Mouse (Mus musculus): ENCODE measurements at regions not wholly inside any gene's neighbourhood (a gene's known extent, or its start where the extent isn't known, plus 50 kb on each side); places are given as distances from the start of the nearest gene placed in this dataset.

DNA sequence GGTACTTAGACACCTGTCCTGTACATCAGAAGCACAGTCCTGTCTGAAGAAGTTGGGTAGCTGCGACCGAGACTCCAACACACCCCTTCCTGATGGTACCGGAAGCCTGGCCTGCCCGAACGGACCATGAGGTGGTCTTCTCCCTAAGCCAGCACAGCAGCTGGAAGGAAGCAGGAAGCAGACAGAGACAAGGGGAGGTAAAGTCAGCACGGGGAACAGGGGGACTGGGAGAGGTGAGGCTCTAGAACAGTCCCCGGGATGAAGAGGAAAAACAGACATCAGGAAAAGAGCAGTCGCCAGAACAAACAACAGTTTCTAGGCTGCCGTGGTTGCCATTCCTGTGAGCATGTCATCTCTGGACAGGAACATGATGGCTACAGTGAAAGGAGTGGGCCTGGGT lies 353.6 kb downstream of the Efnb2 start:
- no peak for ATAC-seq (replicated peaks; ENCODE audit: poor library complexity, severe bottlenecking)

DNA sequence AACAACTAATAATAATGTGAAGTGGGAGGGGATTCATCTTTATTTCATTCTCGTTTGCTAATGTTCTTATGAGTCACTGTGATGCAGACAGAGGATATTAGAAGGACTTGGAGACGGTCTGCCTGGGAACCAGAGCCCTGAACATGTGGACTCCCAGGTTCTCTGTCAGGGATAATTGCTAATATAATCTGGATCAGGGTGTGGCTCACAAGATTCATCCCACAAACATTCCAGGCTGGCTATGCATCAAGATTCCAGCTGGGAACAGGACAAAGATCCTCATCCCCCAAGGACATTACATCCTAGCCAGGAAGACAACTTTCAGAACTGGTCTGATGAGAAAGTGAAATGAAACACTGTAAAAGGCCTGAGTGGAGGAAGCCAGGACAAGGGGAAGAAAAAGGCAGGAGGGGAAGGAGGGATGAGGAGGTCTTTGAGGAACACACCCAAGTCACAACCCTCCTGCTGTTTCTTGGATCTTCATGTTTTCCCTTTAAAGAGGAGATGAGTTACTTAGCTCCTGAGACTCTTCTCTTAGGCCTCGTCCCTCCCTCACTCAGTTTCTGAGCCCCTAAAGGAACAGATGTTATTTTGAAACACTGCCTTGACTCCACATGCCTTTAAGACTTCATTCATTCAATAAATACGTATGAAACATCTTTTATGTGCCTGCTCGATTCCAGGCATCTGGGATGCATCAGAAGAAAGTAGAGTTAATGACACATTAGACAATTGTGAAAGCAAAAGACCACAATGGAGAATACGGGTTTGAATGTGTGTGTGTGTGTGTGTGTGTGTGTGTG lies 360.9 kb downstream of the Efnb2 start:
- no peak for ATAC-seq (replicated peaks; ENCODE audit: poor library complexity, severe bottlenecking)

DNA sequence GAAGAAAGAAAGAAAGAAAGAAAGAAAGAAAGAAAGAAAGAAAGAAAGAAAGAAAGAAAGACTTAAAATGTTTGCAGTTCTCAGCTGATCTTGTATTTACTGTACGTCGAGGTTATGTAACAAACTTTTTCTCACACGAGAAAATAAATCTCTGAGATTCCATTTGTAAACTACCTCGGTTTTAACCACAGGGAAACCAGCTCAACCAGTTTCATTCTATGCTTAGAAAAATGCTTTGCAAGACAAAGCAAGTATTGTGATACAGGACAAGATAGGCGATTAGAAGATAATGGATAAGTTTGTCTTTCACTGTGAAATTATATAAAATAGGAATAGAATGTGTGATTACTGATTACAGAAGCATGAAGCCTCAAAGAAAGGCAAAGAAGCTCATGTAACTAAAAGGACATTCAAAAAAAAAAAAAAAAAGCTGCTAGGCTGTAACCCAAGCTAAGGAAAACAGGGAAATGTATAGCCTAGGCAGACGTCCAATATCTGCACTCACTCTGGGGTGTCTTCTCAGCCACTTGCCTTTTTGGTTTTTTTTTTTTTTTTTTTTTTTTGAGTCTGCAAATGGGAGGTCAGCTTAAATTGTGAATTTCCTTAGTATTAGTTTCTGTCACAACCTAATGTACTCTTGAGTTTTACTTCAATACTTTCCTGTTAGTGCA lies 368.3 kb downstream of the Efnb2 start:
- ATAC-seq (replicated peaks; ENCODE audit: poor library complexity, severe bottlenecking), result no peak

DNA sequence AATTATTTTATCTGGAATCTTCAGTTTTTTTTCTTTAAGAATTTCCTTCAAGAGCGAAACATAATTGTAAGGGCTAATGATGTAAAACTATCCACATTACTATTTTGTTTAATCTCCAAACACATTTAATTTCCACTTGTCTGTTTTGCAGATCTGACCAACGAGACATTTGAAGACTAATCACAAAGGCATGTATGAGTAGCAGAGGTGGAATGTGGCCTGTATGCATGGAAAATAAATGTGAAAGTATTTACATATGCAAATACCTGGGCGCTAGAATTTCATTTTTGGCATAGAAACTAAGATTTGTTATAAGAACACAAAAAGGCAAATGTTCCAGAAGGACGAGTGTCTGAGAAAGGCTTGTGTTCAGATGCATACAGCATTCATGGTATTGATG lies 375.2 kb downstream of the Efnb2 start:
- no peak for ATAC-seq (replicated peaks; ENCODE audit: poor library complexity, severe bottlenecking)

DNA sequence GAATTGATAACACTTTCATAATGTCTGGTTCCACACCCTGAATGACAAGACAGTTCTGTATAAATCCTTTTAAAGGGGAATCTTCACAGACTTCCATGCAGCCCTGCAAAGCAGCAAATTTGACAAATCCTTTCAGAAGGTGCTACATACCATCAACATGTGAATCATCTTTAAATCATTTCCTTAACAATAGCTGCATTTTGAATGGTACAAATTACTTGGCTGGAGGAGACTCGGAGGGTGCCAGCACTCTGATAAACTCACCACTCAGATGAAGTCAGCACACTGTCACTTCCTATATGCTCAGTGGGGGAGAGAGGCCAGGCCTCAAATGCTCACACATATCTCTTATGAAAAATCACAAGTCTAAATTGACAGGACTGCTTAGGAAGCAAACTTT lies 386.1 kb downstream of the Efnb2 start:
- ATAC-seq (replicated peaks; ENCODE audit: poor library complexity, severe bottlenecking), result no peak

DNA sequence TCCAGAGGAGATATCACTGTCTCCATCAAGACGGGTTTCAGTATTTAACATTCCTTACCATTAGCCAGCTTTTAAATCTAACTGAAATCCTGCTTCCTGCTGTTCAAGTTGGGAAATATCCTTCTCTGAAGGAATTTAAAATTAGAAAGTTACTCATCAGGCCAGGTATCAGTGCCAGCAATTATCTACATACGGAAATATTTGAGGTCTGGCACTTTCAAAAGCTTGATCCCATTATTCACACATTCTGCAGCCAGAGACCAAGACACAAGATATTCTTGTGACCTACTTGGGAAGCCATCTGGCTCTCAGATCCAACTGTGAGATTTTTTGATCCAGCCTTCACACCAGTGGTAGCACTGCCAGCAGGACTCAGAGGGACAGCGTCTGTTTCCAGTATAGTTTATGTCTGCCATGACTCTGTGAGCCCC lies 386.8 kb downstream of the Efnb2 start:
- no peak for ATAC-seq (replicated peaks; ENCODE audit: poor library complexity, severe bottlenecking)

DNA sequence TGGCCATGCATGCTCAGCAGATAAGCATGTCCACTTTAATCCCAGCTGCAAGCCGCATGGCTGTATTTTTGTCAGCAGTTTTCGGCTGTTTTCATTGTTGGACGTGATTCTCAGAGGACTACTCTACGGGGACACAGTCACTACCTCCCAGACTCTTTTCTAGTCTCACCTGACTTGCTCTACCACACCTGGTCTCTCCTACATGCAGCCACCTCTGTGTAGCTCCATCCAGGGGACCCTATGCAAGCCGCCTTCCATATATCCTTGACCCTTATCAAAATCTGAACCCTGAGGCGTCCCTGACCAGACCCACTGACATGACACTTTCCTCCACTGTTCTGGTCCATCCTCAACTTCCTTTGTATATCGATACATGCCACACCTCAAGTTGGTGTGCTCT lies 402.2 kb downstream of the Efnb2 start:
- no peak for ATAC-seq (replicated peaks; ENCODE audit: poor library complexity, severe bottlenecking)

DNA sequence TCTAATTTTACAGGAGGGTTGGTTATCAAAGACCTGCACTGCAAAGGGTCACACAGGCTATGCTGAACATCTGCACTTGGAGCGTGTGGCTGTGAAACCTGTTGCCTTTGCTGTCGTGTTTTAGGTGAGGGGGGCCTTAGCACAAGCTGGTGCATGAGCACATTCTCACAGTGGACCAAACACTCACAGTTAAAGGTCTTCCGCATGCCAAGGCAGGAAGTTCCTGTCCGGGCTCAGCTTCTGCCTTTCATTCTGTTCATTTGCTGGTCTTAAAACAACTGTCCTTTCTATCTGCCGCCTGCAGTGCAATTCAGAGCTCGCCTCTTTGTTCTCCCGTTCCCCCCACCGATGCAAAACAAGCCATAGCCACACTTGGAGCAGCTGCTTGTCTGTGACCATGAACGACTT lies 402.8 kb downstream of the Efnb2 start:
- no peak for ATAC-seq (replicated peaks; ENCODE audit: poor library complexity, severe bottlenecking)

DNA sequence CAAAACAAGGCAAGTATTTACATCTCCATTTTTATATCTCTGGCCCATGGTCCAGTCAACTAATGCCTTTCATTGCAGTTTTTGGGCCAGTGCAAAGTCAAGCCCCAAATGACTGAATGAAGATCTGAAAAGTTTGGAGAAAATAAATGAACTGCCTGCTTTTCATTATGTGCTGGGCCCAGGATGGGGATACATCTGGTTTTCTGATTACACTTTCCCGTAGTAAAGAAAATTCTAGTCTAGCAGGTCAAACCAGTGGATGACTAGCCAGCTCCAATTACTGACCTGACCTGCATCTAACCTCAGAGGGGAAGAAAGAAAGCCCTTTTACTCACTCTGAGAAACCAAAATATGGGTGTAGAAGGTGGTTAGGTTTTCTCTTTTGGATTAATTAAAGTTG lies 404.7 kb downstream of the Efnb2 start:
- ATAC-seq (replicated peaks; ENCODE audit: poor library complexity, severe bottlenecking), result no peak

DNA sequence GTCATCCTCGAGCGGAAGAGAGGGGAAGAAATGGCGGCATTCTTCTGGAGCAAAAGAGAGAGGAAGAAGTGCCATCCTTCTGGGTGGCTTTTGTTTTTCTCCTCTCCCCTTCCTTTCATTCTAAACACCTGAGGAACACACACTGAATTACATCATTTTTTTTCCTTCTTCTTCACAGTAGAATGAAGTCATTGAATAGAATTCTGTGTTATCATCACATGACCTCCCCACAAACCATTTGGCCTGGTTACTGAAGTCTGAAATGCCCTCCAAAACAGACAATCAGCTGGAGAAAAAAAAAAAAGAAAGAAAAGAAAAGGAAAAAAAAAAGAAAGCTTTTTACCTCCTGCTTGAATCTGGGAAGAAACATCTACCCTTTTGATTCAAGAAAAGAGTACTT lies 406.6 kb downstream of the Efnb2 start:
- ATAC-seq (replicated peaks; ENCODE audit: poor library complexity, severe bottlenecking), result no peak

DNA sequence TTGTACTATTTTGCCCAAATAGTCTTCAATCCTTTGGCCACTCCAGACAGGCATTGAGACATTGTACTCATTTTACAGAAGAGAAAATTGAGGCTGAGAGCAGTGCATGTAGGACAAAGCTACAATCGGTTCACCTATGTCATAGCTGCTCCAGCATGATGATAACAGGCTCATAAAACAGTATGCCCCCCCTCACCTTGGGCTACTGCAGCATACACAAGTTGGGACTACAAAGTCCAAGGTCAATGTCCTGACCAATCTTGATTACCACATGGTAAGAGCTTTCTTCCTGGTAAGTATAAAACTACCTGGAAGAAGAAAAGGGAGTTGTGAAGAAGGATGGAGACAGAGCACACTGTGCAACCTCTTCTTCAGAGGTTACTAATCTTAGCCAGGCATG lies 416.4 kb downstream of the Efnb2 start:
- no peak for ATAC-seq (replicated peaks; ENCODE audit: poor library complexity, severe bottlenecking)

DNA sequence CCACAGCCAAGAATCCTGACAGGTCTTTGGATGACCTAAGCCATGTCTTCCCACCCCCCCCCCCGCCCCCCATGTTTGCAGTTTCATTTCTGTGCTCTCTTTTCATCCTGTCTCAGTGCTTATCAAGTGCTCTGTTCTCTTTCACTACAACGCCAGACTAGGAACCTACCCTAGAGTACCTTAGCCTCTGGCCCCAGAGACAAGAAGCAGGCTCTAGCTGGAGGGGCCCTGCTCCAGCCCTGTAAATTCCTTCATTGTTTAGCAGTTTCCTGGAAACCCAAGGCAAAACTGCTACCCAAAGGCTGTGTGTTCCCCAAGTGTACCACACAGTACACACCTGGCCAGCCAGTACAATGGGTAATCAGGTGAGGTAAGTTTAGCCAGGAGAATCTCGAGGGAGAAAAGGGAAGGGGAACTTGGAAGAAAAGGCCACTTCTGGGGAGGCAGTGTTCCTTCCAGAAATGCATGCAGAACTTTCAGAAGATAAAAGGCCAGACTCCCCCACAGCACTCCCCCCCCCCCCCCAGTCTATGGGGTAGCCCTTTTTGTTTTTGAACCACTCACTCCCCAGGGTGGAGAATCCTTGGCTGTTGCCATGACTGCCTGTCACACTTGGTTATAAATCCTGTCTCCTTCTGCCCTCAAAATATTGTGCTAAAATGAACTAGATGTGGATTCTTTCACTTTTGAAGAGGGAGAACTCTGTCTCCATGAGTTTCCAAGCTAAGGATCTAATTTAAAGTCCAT lies 419.1 kb downstream of the Efnb2 start:
- ATAC-seq (replicated peaks; ENCODE audit: poor library complexity, severe bottlenecking), result no peak

DNA sequence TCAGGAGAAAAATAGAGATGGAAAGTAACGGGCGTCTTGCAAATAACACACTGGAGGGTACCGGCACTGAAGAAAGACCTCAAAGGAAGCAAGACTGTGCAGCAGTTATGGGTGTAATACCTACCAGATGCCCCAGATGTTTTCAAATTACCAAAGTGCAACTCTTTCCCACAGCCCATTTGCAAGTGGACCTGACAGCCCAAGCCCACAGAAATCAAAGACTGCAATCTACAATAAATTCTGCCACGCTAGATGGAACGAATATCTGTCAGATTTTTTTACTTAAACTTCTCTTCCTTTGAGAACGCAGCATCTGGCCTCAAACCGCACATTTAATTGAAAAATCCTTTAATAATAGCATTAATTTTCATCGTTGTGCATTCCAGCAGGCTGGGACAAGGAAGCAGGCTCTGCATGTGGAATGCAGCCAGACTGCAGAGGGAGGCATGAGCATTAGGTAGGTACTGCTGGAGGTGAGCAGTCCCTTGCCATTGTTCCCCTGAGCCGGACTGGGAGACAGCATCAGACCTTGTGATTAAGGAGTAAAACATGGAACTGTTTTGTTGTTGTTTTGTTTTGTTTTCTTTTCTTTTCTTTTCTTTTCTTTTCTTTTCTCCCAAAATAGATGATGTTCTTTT lies 419.9 kb downstream of the Efnb2 start:
- no peak for ATAC-seq (replicated peaks; ENCODE audit: poor library complexity, severe bottlenecking)

DNA sequence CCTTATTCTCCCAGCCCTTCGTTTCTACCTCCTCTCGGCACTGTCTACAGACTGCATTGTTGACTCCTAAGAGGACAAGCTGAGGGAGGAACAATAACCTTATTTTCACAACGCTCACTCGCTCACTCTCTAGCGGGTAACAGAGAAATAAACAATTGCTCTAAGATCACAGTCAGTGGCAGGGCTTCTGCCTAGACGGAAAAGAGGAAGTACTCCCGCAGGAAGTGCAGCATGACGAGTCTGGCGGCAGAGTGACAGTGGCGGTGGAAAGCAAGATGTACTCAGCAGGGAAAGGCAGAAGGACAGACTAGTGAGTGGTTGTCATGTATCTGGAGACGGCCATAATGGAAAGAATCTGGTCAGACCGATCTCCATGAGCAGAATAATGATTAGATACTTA lies 421.6 kb downstream of the Efnb2 start:
- ATAC-seq (replicated peaks; ENCODE audit: poor library complexity, severe bottlenecking), result peak; percentile 98

DNA sequence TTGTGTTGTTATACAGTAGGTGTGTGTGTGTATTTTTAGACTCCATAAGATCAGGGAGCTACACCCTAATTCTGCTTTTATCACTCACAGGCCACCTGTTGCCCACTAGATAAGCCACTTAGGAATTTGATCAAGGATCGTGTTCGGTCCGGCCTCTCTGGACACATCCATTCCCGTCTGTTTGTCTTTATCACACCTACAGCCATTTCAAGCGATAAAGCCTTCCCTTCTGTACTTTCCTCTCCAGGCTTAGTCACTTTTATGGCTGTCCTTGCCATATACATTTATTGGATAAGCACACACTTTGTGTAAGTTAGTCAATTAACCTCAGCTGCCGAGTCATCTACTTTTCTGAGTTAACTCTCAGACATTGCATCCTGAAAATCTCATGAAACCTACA lies 423.0 kb downstream of the Efnb2 start:
- no peak for ATAC-seq (replicated peaks; ENCODE audit: poor library complexity, severe bottlenecking)

DNA sequence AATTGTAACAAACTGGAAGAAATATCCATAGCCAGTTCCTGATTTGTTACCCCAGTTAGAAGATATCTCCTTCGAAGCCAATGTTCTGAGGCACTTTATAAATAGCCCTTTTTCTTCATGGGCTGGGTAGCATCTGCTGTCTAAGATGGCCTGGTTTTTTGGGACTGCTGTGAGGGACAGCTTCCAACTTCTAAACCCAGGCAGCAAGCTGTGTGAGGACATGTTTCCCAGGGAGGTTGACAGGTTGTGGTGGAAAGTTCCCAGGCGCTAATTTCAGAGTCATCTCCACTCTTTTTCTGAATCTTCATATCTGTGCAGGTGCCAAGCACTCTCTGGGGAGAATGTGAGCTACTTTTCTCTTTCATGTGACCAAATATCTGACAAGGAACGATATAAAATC lies 427.4 kb downstream of the Efnb2 start:
- no peak for ATAC-seq (replicated peaks; ENCODE audit: poor library complexity, severe bottlenecking)

DNA sequence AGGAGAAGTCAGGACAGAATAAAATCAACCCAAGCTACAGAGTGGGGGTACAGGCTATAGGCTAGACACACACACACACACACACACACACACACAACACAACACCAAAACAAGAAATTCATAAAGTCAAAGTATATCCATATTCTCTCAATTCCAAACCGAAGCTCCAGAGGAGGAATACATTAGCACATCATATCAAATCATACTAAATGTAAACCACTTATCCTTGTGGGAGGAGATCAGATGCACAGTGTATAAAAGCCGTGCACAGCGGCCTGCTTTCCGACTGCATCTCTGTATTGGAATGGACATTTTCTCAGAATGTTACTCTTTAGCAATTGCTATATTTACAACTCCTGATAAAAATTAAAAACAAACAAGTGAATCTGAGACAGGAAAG lies 427.9 kb downstream of the Efnb2 start:
- ATAC-seq (replicated peaks; ENCODE audit: poor library complexity, severe bottlenecking), result no peak

DNA sequence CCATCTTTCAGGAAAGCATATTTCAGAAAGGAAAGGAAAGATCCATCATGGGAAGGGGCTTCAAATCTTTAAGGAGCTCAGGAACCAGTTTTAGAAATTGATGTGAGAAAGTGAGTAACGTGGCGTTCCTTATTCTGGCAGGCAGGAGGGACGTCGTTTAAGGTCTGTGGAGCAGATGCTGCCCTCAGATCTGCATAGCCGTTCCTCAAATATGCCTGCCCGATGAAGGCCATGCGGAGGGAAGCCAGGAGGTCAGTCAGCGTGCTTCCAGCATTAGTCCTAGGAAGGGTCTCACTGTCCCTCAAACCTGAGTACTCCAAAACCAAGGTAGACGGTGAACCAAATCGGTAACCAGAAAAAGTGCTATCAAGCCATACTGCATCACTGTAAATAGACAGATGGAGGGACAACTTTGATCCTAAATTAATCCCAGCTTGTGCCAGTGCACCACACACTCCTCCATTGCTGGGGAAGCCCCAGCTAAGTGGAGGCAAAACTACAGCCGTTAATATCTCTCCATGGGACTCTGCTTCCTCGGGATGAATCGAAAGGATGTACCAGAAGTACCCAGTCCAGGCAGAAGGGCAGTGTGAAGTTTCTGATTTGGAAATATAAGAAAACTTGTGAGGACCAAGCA lies 428.9 kb downstream of the Efnb2 start:
- no peak for ATAC-seq (replicated peaks; ENCODE audit: poor library complexity, severe bottlenecking)

DNA sequence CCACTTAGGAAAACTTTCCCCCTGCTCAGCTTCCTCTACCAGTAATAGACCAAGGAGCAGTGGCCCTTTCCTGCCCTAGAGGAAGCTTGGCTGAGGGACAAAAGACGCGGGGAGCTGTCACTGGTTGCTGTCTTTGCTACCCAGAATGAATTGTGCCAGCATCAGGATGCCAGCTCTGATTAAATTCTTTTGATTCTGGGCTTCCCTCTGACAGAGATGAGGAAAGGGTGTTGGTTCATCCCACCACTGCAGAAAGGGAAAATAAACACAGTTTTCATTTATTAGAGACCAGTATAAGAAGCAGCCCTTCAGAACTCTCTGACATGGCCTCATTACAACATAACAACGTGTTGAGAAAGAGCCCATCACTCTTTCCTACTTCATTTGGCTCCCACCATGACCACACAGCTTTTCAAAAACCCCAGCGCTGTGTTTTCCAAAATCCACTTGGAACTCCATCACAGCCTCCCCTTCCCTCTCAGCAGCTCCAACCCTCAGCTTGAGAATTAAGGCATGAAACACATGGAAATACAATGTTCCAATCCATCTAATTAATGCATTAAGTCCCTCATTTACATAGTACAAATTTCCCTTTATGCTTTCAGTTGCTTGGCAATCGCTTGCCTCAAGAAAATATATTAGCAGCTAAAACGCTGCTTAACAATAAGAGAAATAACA lies 429.6 kb downstream of the Efnb2 start:
- ATAC-seq (replicated peaks; ENCODE audit: poor library complexity, severe bottlenecking), result no peak

DNA sequence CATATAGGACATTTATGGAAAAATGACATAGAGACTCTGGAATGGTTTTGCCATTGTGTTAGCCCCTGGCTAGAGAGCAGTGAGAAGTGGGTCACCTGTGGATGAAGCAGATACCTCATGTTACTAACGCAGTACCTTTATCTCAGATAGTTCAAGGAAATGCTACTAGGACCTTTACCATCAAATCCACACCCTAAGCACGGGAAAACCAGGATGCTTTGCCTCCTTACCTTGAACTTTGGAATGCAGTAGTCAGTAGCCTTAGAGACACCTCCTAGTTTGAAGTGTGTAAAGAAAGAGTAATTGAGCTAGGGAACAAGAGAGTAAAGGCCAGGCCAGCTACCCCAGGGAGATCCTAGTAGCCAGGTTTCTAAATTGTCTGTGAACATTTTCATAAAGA lies 435.0 kb downstream of the Efnb2 start:
- ATAC-seq (replicated peaks; ENCODE audit: poor library complexity, severe bottlenecking), result no peak
